Mouse (Mus musculus) layer of hippocampus, adult 11-12 months (tissue): ENCODE data around the gene Nrde2.

ENCODE experiments used
- DNase-seq: peaks from one replicate; pipeline ENCODE4 v3.0.0; 2022; ENCODE audit warnings: low spot score

The Nrde2 gene

GRCm38 (mm10) chr12:100178898-100179440 lies 19.5 kb upstream of the Nrde2 start:
- no peak for DNase-seq

DNA sequence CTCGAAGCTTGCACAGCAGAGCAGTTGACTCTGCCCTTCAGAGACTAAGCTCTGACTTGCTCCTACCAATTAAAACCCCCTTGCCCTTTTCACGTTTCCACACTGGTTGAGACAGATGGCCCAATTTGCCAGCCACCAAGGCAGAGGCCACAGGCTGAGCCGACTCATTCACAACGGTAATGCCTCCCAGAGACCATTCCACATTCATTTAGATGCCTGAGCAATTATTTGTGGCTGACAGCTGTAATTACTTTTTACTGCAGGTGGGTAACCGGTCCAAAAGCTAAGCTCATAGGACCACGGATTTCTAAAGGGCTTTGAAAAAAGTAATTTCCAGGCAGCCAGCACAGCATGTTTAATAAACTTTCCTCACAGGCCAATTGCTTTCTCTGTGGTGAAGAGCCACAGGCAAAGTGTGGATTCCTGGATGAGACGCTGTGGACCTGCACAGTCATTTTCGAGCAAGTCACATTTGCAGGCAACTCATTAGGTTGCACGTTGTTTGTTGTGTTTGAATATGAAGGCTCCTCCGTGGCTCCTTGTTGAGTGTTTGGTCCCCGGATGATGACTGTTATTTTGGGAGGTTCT lies 17.1 kb upstream of the Nrde2 start:
- no peak for DNase-seq

GRCm38 (mm10) chr12:100172481-100172880 lies 13.0 kb upstream of the Nrde2 start:
- peak; percentile 20 for DNase-seq

DNA sequence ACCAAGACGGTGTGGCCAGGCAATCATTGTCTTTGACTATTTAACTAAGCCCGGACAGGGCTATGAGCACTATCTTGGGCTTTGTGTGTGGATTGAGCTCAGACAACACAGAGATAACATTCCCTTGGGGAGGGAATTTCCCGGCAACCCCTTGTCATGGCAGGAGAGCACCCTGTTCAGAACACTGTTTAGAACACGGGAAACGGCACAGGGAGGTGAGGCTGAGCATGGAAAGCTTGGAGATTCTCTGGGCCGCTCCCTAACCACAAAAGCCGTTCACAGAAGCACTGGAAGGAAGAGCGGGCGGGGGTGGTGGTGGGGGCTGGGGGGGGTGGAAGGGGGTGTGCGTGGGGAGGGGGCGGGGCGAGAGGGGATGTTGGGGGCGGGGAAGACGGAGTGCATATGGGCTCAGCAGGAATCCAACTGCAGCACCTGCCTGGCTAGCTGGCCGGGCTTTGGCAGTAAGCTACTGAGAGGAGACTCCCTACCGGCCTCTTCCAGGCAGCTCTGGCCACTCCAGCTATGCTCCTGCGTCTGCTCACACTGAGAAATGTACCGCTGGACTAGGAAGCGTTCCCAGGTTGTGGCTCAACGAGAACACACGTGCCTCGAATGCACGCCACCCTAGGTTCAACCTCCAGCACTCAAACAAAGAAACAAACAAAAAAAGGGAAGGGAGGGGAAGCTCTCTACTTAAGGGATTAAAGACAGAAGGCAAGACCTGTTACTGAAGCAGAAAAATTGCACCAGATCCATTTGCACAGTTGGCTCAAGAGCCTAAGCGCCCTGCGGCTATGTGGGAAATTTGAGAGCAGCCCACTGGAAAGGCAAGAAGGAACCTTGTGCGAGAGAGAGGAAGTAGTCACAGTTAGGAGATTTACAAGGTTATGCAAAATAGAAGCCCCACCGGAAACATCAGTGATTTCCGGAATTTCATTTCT lies 8.7 kb upstream of the Nrde2 start:
- no peak for DNase-seq

DNA sequence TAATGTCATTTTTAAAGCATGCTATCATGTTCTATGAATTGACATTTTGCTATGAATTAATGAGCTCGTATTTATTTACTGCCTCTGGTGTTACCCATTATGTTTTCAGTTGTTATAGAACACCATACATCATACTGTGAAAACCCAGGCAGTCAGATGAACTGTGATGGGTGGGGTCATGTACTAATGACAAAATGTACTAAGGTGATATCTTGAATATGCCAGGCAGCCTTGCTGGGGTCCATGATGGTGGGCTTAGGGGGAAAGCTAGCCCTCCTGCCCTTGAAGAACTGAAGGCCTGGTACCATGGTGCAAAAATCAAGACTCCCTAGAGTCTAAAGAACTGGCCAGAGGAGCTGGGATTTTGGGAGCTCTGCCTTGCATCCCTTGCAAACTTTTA lies 8.0 kb upstream of the Nrde2 start:
- no peak for DNase-seq

DNA sequence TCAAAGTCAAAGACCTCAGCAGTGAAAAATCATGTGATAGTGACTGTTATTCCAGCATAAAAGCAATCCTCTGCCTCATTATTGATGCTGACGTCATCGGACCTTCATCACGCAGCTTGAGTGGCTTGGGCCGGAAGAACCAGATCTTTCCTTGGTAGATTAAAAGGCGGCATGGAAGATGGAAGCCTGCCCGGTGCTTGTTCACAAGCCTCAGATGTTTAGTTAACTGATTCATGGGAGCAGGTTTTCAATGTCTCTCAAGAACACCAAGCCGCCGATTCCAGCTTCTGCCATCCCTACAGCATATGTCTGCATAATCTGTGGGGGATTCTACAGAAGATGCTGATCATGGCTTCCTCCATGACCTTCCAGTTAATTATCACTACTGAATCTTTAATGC lies 7.5 kb upstream of the Nrde2 start:
- DNase-seq = peak; percentile 60

DNA sequence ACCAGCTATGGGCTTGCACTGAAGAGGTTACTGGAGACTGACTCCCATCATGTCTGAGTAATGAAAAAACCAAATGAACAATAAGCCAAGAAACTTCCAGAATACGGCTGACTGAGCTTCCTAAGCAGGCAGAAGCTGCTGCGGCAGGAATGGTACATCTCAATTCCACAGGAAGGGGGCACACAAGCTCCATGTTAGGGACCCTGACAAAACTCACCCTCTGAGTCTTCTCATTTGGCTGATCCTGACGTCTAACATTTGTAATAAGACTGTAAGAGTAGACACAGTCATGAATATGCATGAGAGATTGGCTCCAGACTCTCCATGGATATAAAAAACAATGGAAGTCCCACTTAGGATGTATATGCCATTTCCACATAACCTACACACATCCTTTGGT lies 6.7 kb upstream of the Nrde2 start:
- peak; percentile 63 for DNase-seq

DNA sequence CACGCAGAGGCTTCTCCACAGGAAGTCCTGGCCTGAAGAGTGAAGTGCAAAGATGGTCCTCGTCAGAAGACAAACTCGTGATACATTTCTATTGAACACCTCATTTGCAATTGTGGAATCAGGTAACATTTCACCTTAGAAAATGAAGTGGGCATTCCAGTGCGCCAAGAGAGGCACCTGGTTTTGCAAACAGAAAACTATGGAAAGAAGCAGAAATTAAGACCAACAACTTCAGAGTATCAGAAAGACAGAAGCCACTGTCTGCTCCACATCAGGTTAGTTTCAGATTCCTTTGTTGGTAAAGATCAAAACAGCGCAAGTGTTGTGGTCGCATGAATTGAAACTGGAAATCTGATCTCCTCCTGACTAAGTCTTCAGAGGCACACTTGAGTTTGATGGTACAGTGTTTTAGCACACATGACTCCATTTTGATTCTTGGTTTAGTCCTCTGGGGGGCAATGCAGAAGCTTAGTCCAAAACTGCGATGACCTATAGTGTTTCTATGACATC lies 5.6 kb upstream of the Nrde2 start:
- no peak for DNase-seq

- DNase-seq = no peak
Measured at GRCm38 (mm10) chr12:100152466-100152865, 7.0 kb downstream of the Nrde2 start.

- no peak for DNase-seq
Measured at GRCm38 (mm10) chr12:100144269-100144668, 15.2 kb downstream of the Nrde2 start.

DNA sequence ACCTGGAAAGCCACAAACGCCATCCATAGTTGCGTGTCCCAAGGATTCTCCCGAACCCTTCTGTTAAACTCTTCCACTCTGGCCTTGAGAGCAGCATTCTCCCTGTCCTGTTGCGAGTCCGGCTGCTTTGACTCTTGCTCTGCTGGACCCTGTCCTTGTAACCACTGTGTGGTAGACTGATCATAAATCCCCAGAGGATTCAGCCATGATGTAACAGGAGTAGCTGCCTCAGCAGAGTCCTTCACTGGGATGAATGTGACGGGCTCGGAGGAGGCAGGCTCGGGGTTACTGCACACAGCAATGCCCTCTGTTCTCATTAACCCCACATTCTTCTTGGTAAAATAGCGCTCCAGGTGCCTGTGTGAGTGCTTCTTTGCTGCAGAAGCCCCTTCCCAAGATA lies 15.7 kb downstream of the Nrde2 start:
- no peak for DNase-seq

DNA sequence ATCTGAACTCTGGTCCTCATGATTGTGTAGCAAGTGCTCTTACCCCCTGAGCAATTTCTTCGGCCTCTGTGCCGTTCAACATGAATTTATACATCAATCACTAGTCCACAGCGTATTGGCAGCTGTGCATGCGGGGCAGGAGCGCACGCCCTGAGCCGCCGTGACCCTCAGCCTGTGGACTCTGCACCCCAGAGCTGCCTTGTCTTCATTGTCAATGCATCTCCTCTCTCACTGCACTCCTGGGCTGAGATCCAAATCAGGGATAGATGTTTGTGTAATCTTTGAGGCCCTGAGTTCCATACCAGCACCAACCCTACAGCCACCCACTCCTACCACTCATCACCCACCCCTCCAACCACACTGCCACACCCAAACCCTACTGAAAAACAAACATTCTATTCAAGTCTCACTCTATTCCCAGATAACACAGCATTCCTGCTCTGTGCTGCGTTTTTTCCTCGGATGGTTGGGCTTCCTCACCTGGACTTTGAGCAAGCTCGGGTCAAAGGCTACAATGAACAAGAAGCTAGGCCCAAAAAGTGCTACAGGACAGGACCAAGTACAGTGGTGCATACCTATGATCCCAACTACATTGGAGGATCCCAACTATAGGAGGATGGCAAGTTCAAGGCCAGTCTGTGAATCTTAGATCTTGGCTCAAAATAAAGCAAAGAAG lies 16.5 kb downstream of the Nrde2 start:
- DNase-seq = no peak

DNA sequence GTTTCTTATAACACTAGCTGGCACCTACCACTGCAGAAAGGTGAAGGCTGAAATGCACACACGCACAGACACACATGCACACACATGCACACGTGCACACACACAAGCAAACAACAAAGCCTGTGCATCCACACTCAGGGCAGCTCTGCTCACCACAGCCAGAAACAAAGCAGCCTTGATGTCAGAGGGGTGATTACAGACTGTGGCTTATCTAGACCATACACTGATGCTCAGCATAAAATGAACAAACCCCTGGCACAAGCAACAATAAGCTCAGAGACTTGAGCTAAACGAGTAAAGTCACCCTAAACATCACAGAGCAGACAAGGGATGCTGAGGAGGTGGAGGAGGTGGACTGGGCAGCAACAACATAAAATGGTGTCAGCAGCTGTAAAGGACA lies 24.3 kb downstream of the Nrde2 start:
- DNase-seq = no peak

DNA sequence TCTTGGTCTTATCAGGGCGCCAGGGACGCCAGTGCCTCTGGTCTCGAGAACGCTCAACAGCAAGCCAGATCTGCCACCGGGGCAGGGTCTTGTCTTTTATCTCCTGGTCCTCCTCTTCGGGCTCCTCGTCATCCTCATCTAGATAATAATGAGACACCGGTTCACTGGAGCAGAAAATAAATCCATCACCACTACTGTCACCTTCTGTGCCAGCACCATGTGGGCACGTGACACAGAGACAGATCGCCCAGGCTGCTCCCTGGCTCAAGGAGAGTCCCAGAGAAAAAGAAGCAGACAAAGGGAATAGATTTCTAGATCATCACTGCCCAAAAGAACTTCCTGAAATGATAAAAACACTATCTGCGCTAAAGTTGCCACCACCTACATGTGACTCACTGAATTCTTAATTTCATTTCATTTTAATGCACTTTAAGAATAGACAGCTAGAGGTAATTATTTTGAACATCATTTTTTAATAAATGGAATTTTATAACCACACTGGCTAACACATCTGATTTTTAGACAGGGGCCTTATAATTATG lies 25.0 kb downstream of the Nrde2 start:
- no peak for DNase-seq

GRCm38 (mm10) chr12:100131655-100132054 lies 27.8 kb downstream of the Nrde2 start:
- peak; percentile 78 for DNase-seq

DNA sequence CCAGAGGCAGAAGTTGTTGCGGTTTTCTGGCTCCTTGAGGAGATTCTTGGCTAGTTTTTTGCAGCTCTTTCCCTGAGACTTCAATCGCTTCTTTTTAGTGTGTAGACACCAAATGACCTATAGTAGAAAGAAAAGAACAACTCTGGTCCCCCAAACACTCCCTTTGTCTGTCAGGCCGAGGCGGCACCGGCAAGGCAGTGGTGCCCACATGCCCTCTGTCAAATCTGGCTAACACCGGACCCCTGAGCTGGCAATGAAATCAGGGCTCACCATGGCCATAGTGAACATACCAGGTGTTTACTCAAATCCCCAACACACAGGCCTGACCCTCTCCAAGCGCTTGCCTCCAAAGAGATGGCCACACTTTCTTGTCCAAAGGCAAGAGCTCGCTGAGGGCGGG lies 28.3 kb downstream of the Nrde2 start:
- no peak for DNase-seq

DNA sequence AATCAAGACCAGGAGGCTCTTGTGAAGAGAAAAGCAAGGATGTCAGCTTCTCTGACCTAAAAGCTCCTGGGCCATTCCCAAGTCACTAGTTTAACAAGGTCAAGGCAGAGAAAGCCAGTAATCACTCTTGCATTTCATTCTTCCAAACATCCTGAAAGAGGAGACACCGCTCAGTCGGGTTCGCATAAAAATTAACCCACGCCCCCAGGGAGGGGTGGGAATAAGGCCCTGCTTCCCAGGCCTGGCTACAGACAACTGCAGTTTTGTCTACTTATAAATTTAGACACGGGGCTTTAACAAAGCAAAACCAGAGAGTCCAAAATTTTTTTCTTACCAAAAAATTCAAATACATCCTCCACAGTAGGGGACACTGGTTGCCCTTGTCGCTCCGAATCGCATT lies 30.5 kb downstream of the Nrde2 start:
- DNase-seq = no peak

DNA sequence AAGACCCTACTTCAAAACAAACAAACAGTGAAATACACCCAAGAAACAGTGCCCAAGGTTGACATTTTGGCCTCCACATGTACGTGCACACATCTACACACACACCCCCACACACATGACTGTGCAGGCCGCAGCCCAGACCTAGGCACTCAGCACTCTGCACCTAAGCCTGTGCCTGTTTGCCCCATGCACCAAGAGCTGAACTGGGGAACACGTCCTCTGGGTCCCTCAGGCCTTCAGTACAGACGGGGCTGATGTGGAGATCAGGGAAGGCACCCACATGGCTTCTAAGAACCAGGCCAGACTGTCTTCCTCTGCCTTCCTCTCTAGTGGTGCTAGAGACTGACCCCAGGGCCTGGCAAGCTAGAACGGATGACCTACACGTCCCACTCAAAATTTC lies 30.9 kb downstream of the Nrde2 start:
- no peak for DNase-seq

DNA sequence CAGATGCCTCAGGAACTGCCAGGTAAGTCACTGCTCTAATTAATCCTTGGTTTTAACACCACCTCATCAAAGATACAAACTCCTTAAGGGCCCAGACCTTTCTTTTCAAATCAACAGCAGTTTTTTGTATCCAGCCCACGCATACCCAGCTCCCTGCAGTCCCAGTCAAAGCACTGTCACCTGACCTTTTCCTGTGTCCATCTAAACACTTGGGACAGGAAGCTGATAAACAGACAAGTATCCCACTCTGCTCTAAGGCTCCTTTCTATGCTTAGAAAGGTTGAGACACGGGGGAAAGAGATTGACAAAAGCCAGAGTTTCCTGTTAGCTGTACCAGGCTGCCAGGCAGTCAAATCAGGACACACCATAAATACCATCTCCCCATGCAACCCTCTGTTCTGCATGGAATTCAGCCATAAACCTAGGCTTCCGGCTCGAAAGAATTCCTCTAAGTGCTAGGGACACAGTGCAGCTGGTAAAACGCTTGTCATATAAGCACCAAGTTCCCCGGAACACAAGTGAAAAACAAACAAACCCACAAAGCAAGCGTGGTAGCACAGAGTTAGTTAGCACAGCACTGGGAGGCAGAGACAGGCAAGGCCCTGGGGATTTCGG lies 31.5 kb downstream of the Nrde2 start:
- no peak for DNase-seq

DNA sequence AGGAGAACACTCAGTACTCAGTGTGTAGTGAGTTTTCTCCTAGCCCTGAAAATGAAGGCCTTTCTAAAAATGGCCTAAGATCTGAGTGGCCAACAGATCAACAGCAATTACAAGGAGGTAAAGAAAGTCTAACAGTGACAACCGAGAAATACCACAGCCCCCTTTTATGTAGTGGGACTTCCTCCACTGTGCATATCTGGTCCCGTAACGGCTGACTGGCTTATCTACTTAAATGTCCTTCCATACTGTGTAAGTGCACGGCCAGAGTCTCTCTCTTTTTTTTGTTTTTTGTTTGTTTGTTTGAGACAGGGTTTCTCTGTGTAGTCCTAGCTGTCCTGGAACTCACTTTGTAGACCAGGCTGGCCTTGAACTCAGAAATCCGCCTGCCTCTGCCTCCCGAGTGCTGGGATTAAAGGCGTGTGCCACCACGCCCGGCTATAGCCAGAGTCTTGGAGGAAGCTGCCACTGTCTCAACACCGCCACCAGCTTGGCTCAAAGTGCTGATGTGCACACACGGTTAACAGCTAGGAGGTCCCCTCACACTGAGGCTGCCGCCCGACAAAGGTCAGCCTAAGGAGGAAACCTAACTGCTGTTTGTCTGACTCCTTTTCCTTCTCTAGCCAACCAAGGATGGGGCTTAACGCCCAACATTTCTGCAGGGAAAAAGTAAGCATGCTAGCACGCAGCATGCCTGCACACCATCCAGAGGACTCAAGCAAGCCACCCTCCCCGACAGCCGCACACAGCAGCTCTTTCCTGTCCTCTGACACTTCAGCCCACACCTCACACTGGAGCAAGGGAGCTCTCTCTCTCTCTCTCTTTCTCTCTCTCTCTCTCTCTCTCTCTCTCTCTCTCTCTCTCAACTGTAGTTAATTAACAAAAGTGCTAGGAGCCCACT lies 32.2 kb downstream of the Nrde2 start:
- no peak for DNase-seq
